16 mouse cellular contexts compared by ENCODE assay signal in the genomic region with DNA sequence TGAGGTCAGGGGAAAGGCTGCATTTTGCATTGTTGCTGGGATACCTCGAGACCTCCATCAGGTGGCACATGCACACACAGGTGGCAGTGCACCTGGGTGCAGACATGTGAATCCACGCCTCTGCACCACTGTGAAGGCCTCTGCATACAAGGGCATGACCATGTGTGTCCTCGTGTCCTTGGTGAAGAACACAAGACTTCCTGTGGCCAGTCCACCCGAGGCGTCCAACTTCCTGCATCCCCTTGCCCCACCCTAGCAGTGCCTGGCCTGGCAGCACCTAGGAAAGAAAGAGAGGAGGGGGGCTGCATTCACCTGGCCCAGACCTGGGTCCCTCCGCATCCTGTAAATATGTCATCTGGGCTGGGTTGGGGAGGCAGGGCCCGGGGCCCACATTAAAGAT. TPM values are rescaled to one million over a fixed set of nuclear protein-coding genes. Genes with fewer than 3 reads are reported as not detected.
A peak's percentile ranks its signal among the peaks of the same experiment; 100 is the strongest.
DNase-seq lines count a peak whose midpoint lies in the region; ATAC-seq and TF ChIP-seq lines count a peak whose summit lies in the region.
"Had no signal": no experiment of that assay in that cellular context is flagged by ENCODE, and none has a peak within 500 bp of the region (broad histone marks: within the 10 kb centered on the region; RNA-seq: fewer than 3 reads in every experiment).

No protein-coding gene starts in this region.

- no peak overlapping the region for H3K4me3 ChIP-seq in heart, adult 2 months
- no peak overlapping the region for H3K4me3 ChIP-seq in kidney, embryonic 15.5 days (replicated peaks)
- H3K4me3 ChIP-seq in midbrain, embryonic 13.5 days (replicated peaks) = no peak overlapping the region
- no peak overlapping the region for H3K4me3 ChIP-seq in midbrain, embryonic 14.5 days (replicated peaks; ENCODE audit: low read depth, low read length)
- H3K4me3 ChIP-seq in stomach, postnatal 0 days (ENCODE audit: low read depth, low read length) = no peak overlapping the region
- H3K4me3 ChIP-seq: liver, embryonic 15.5 days; midbrain, embryonic 12.5 days; neural tube, embryonic 12.5 days had no signal

- H3K4me1 ChIP-seq in heart, adult 2 months (ENCODE audit: control insufficient read depth, insufficient read depth, low read length) = peaks cover 12% of the 10 kb centered on the region
- H3K4me1 ChIP-seq in kidney, embryonic 15.5 days = peaks cover 44% of the 10 kb centered on the region
- H3K4me1 ChIP-seq in midbrain, embryonic 13.5 days (replicated peaks) = peaks cover 33% of the 10 kb centered on the region
- peaks cover 12% of the 10 kb centered on the region; the same call in 1 of the 2 replicates for H3K4me1 ChIP-seq in midbrain, embryonic 14.5 days (ENCODE audit: control insufficient read depth, insufficient read depth, low read length)
- H3K4me1 ChIP-seq in stomach, postnatal 0 days (replicated peaks; ENCODE audit: control insufficient read depth, insufficient read depth) = no peaks in the 10 kb centered on the region

- no peak for TF ChIP-seq POLR2A in heart, adult 2 months (IDR thresholded peaks at IDR 0.05; ENCODE audit: insufficient read depth, low read depth, low read length)

- 50% methylated on average over 7 of the region's 7 CpGs for WGBS in heart, adult 2 months
- 68% methylated on average over 7 of the region's 7 CpGs for WGBS in kidney, embryonic 15.5 days
- 81% methylated on average over 7 of the region's 7 CpGs for WGBS in midbrain, embryonic 13.5 days
- WGBS in midbrain, embryonic 14.5 days = 86% methylated on average over 7 of the region's 7 CpGs
- 56% methylated on average over 7 of the region's 7 CpGs for WGBS in stomach, postnatal 0 days

- no peaks in the 10 kb centered on the region for H3K27me3 ChIP-seq in heart, adult 2 months (ENCODE audit: control insufficient read depth, insufficient read depth, low read length)
- peaks cover 3% of the 10 kb centered on the region; the same call in 1 of the 2 replicates for H3K27me3 ChIP-seq in kidney, embryonic 15.5 days
- peaks cover 4% of the 10 kb centered on the region; the same call in 1 of the 2 replicates for H3K27me3 ChIP-seq in midbrain, embryonic 13.5 days
- H3K27me3 ChIP-seq in midbrain, embryonic 14.5 days (ENCODE audit: control insufficient read depth, insufficient read depth, low read length) = no peaks in the 10 kb centered on the region
- H3K27me3 ChIP-seq in stomach, postnatal 0 days (ENCODE audit: control insufficient read depth, insufficient read depth, low read length) = no peaks in the 10 kb centered on the region
- H3K27me3 ChIP-seq: neural tube, embryonic 12.5 days had no signal

- H3K27ac ChIP-seq in heart, adult 2 months = peak overlapping the region; percentile 91
- H3K27ac ChIP-seq in kidney, embryonic 15.5 days = no peak overlapping the region
- H3K27ac ChIP-seq in midbrain, embryonic 13.5 days = no peak overlapping the region
- H3K27ac ChIP-seq in midbrain, embryonic 14.5 days (replicated peaks; ENCODE audit: low read depth, low read length) = no peak overlapping the region
- 0 out of 2 replicates have a peak overlapping the region, but pooled peaks have one; percentile 2 for H3K27ac ChIP-seq in stomach, postnatal 0 days (replicated peaks)
- H3K27ac ChIP-seq: liver, embryonic 15.5 days; midbrain, embryonic 12.5 days; neural tube, embryonic 12.5 days had no signal

- peak in 1 of 2 experiments; percentile 51 for DNase-seq in heart, adult 2 months
- no peak for DNase-seq in heart, postnatal 14 days
- no peak for DNase-seq in kidney, postnatal 14 days
- DNase-seq in midbrain, embryonic 14.5 days = no peak
- DNase-seq in stomach, postnatal 0 days (ENCODE audit: low spot score) = no peak
- DNase-seq in yolk sac, embryonic 10.5 days (ENCODE audit: low spot score) = no peak
- DNase-seq: gastrocnemius, postnatal 14 days; thymus, postnatal 4 days had no signal

- intact Hi-C loops in heart, adult 2 months (cut with DNase I) = loop anchor here (1.0 kb wide), 1 partner anchor 38 kb away; no protein-coding TSS in a partner anchor
- intact Hi-C loops in heart, postnatal 14 days (cut with DNase I) = no loop called here

- H3K4me2 ChIP-seq in kidney, embryonic 15.5 days = peak overlapping the region; percentile 16
- H3K4me2 ChIP-seq in midbrain, embryonic 13.5 days (replicated peaks) = no peak overlapping the region
- no peak overlapping the region for H3K4me2 ChIP-seq in midbrain, embryonic 14.5 days (ENCODE audit: low read length)
- no peak overlapping the region for H3K4me2 ChIP-seq in stomach, postnatal 0 days (replicated peaks; ENCODE audit: low read depth)
- H3K4me2 ChIP-seq: liver, embryonic 15.5 days; midbrain, embryonic 12.5 days; neural tube, embryonic 12.5 days had no signal

- ATAC-seq in kidney, embryonic 15.5 days (replicated peaks; ENCODE audit: low FRiP score) = no peak
- ATAC-seq in midbrain, embryonic 13.5 days = no peak
- ATAC-seq in midbrain, embryonic 14.5 days (ENCODE audit: low FRiP score, low TSS enrichment) = no peak
- ATAC-seq in stomach, postnatal 0 days (ENCODE audit: low FRiP score, low TSS enrichment) = no peak
- ATAC-seq: forebrain, embryonic 16.5 days; inflammation-experienced regulatory T-cells, adult 6 months had no signal

- TF ChIP-seq CTCF in heart, adult 2 months (IDR thresholded peaks at IDR 0.05) = no peak
- no peak for TF ChIP-seq CTCF in stomach, postnatal 0 days (IDR thresholded peaks at IDR 0.05; ENCODE audit: low read depth)

- no peak for TF ChIP-seq EP300 in heart, adult 2 months (IDR thresholded peaks at IDR 0.05; ENCODE audit: insufficient read depth, low read depth, low read length)
- TF ChIP-seq EP300 in stomach, postnatal 0 days (optimal IDR thresholded peaks at IDR 0.05) = no peak

- H3K9ac ChIP-seq in heart, adult 2 months (ENCODE audit: low read depth, low read length) = 0 out of 2 replicates have a peak overlapping the region, but pooled peaks have one; percentile 1
- H3K9ac ChIP-seq in kidney, embryonic 15.5 days = no peak overlapping the region
- 0 out of 2 replicates have a peak overlapping the region, but pooled peaks have one; percentile 19 for H3K9ac ChIP-seq in midbrain, embryonic 13.5 days (replicated peaks)
- H3K9ac ChIP-seq in midbrain, embryonic 14.5 days (replicated peaks; ENCODE audit: low read length) = no peak overlapping the region
- no peak overlapping the region for H3K9ac ChIP-seq in stomach, postnatal 0 days (ENCODE audit: low read length)
- H3K9ac ChIP-seq: liver, embryonic 15.5 days; midbrain, embryonic 12.5 days; neural tube, embryonic 12.5 days had no signal

- H3K9me3 ChIP-seq in kidney, embryonic 15.5 days (replicated peaks) = no peaks in the 10 kb centered on the region
- no peaks in the 10 kb centered on the region for H3K9me3 ChIP-seq in midbrain, embryonic 13.5 days
- no peaks in the 10 kb centered on the region for H3K9me3 ChIP-seq in midbrain, embryonic 14.5 days (ENCODE audit: control insufficient read depth, low read length)
- no peaks in the 10 kb centered on the region for H3K9me3 ChIP-seq in stomach, postnatal 0 days (ENCODE audit: control insufficient read depth, low read length)
- H3K9me3 ChIP-seq: liver, embryonic 15.5 days; midbrain, embryonic 12.5 days; neural tube, embryonic 12.5 days had no signal

- no peaks in the 10 kb centered on the region for H3K36me3 ChIP-seq in heart, adult 2 months (ENCODE audit: control insufficient read depth, insufficient read depth, low read length)
- peaks cover 8% of the 10 kb centered on the region; the same call in 1 of the 2 replicates for H3K36me3 ChIP-seq in kidney, embryonic 15.5 days
- peaks cover 21% of the 10 kb centered on the region for H3K36me3 ChIP-seq in midbrain, embryonic 13.5 days
- peaks cover 25% of the 10 kb centered on the region for H3K36me3 ChIP-seq in midbrain, embryonic 14.5 days (ENCODE audit: control insufficient read depth, insufficient read depth, low read length)
- no peaks in the 10 kb centered on the region for H3K36me3 ChIP-seq in stomach, postnatal 0 days (ENCODE audit: control insufficient read depth, insufficient read depth, low read length)
- H3K36me3 ChIP-seq: liver, embryonic 15.5 days had no signal

- no peaks in the 10 kb centered on the region for H3K79me2 ChIP-seq in heart, adult 2 months (replicated peaks; ENCODE audit: control insufficient read depth, insufficient read depth, low read length)

RNA-seq across cellular contexts. Expression of a gene that starts 18.6 kb away (rescaled TPM):
- total RNA-seq in heart, adult 2 months (2021) = 1 to 10 TPM; 3.4 to 4.9 TPM
- 10.1 and 12.5 TPM in 2 replicates for polyA plus RNA-seq in heart, adult 2 months (2012; rRNA removed)
- 1 to 10 TPM; 4.0 to 4.4 TPM for total RNA-seq in heart, postnatal 14 days (2021)
- polyA plus RNA-seq in kidney, embryonic 15.5 days (2015; fragmentation: Nextera tagmentation; extraction: Ambion mirVana) = 7.9 and 11.3 TPM in 2 replicates
- 31.8 and 32.8 TPM in 2 replicates for polyA plus RNA-seq in midbrain, embryonic 13.5 days (2015; fragmentation: Nextera tagmentation; extraction: Ambion mirVana)
- polyA plus RNA-seq in midbrain, embryonic 14.5 days (2014; fragmentation: Nextera tagmentation; extraction: Ambion mirVana) = 18.2 and 24.1 TPM in 2 replicates
- 1.8 and 2.0 TPM in 2 replicates for polyA plus RNA-seq in stomach, postnatal 0 days (2015; fragmentation: Nextera tagmentation; extraction: Ambion mirVana)

RNA-seq across cellular contexts. Expression of a gene that starts 39.7 kb away (rescaled TPM):
- total RNA-seq in heart, adult 2 months (2021) = 10 to 100 TPM; 19.4 to 23.4 TPM
- 12.9 and 26.4 TPM in 2 replicates for polyA plus RNA-seq in heart, adult 2 months (2012; rRNA removed)
- total RNA-seq in heart, postnatal 14 days (2021) = 10 to 100 TPM; 37.7 to 42.6 TPM
- 59.2 and 63.7 TPM in 2 replicates for polyA plus RNA-seq in kidney, embryonic 15.5 days (2015; fragmentation: Nextera tagmentation; extraction: Ambion mirVana)
- 49.6 and 53.3 TPM in 2 replicates for polyA plus RNA-seq in midbrain, embryonic 13.5 days (2015; fragmentation: Nextera tagmentation; extraction: Ambion mirVana)
- 32.0 and 33.9 TPM in 2 replicates for polyA plus RNA-seq in midbrain, embryonic 14.5 days (2014; fragmentation: Nextera tagmentation; extraction: Ambion mirVana)
- polyA plus RNA-seq in stomach, postnatal 0 days (2015; fragmentation: Nextera tagmentation; extraction: Ambion mirVana) = 18.1 and 21.1 TPM in 2 replicates
- polyA plus RNA-seq: inflammation-experienced regulatory T-cells, adult 6 months had no signal

RNA-seq across cellular contexts. Expression of a gene that starts 55.8 kb away (rescaled TPM):
- total RNA-seq in heart, adult 2 months (2021) = 10 to 100 TPM; 11.0 to 12.2 TPM
- polyA plus RNA-seq in heart, adult 2 months (2012; rRNA removed) = 15.2 and 21.6 TPM in 2 replicates
- total RNA-seq in heart, postnatal 14 days (2021) = 10 to 100 TPM; 20.4 to 25.4 TPM
- 0.48 and 0.71 TPM in 2 replicates for polyA plus RNA-seq in kidney, embryonic 15.5 days (2015; fragmentation: Nextera tagmentation; extraction: Ambion mirVana)
- 2.8 and 3.0 TPM in 2 replicates for polyA plus RNA-seq in midbrain, embryonic 13.5 days (2015; fragmentation: Nextera tagmentation; extraction: Ambion mirVana)
- polyA plus RNA-seq in midbrain, embryonic 14.5 days (2014; fragmentation: Nextera tagmentation; extraction: Ambion mirVana) = 5.4 and 9.6 TPM in 2 replicates
- polyA plus RNA-seq in stomach, postnatal 0 days (2015; fragmentation: Nextera tagmentation; extraction: Ambion mirVana) = 3.2 and 5.9 TPM in 2 replicates
- polyA plus RNA-seq: inflammation-experienced regulatory T-cells, adult 6 months; liver, embryonic 15.5 days; midbrain, embryonic 12.5 days; neural tube, embryonic 12.5 days; small intestine, adult 2 months had no signal

Comparison
In these comparisons a context has a peak if more than half of its experiments do, and no peak if none do; other contexts are left out.
1. H3K9ac ChIP-seq: peak in heart, adult 2 months (single experiment) and midbrain, embryonic 13.5 days (single experiment); none in kidney, embryonic 15.5 days (single experiment), midbrain, embryonic 14.5 days (single experiment) and stomach, postnatal 0 days (single experiment).
2. H3K27ac ChIP-seq: peak in heart, adult 2 months (single experiment) and stomach, postnatal 0 days (single experiment); none in kidney, embryonic 15.5 days (single experiment), midbrain, embryonic 13.5 days (single experiment) and midbrain, embryonic 14.5 days (single experiment).